Mouse (Mus musculus) hindbrain, embryonic 14.5 days (tissue): ENCODE results near the gene Clic6. TPM values are rescaled to one million over a fixed set of nuclear protein-coding genes. Genes with fewer than 3 reads are reported as not detected.

ENCODE experiments used
- ATAC-seq: fragments of 200-750 bp; cut with Nextera tagmentation; 2 replicates; pipeline ENCODE4 v1.8.0; 2017; ENCODE audit warnings: moderate number of reproducible peaks, mild to moderate bottlenecking, moderate TSS enrichment, moderate library complexity; ENCODE audit not compliant: low FRiP score
- DNase-seq: peaks from one replicate; pipeline ENCODE4 v3.0.0-alpha.2; 2015; ENCODE audit warnings: low spot score
- H3K27ac ChIP-seq: fragments of 300-500 bp; sonication (generic); 2 replicates; pipeline ENCODE4 v1.5.1; 2014; ENCODE audit warnings: mild to moderate bottlenecking, moderate library complexity
- H3K27me3 ChIP-seq: fragments of 300-500 bp; sonication (generic); 2 replicates; pipeline ENCODE4 v1.6.1; 2014; ENCODE audit warnings: mild to moderate bottlenecking, low read length, mixed read lengths; ENCODE audit not compliant: control insufficient read depth, insufficient read depth
- H3K36me3 ChIP-seq: fragments of 300-500 bp; sonication (generic); replicated peaks from 2 replicates; pipeline ENCODE4 v1.6.1; 2014; ENCODE audit not compliant: control insufficient read depth, insufficient read depth
- H3K4me1 ChIP-seq: fragments of 300-500 bp; sonication (generic); replicated peaks from 2 replicates; pipeline ENCODE4 v1.6.1; 2014; ENCODE audit warnings: antibody characterized with exemption, low read length, mixed read lengths; ENCODE audit not compliant: control insufficient read depth, insufficient read depth
- H3K4me2 ChIP-seq: fragments of 300-500 bp; sonication (generic); replicated peaks from 2 replicates; pipeline ENCODE4 v1.6.1; 2014; ENCODE audit warnings: mild to moderate bottlenecking, moderate library complexity
- H3K4me3 ChIP-seq: fragments of 300-500 bp; sonication (generic); replicated peaks from 2 replicates; pipeline ENCODE4 v1.5.1; 2014; ENCODE audit warnings: mild to moderate bottlenecking, low read length
- H3K9ac ChIP-seq: fragments of 300-500 bp; sonication (generic); 2 replicates; pipeline ENCODE4 v1.6.1; 2014
- H3K9me3 ChIP-seq: fragments of 300-500 bp; sonication (generic); 2 replicates; pipeline ENCODE4 v1.6.1; 2016; ENCODE audit warnings: low read length; ENCODE audit not compliant: control insufficient read depth
- WGBS: fragments of 180-500 bp; shearing (Covaris S2); extraction: QIAGEN DNeasy Blood & Tissue Kit; methylation state at CpG from one replicate; pipeline ENCODE4 v1.1.7; 2014; 5-methylcytosine and 5-hydroxymethylcytosine counted together
- polyA plus RNA-seq: library from polyadenylated mRNA; unstranded; fragments of >200 nt; fragmentation: Nextera tagmentation; extraction: Ambion mirVana; gene quantifications from 2 replicates; pipeline ENCODE4 v1.2.1, GENCODE M21; 2014

Gene Clic6
- polyA plus RNA-seq, 1 experiment from 2014 or later, result 9.3 TPM

DNA sequence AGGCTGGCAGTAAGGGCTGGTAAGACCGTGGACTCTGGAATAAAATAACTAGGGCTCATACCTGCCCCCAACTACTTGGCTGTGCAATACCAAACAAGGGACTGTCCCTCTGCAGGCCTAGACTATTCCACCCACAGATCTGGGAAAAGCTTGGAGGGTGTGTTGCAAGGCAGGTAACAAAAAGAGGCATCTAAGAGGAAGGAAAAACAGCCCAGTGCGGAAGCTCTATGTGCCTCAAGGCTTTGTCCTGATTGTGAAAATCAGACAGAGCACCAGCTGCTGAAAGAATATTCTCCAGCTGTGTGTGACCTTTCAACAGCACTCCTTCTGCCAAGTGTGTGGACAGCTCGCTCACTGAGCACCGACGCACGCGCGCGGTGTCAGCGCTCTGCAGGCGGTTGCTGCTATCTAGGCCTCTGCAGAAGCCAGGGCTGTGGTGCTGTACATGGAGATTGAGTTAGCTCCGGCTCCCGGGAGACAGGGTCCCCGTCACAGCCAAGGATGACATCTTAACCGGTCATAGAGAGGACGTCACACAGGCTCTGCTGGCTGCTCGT lies 33.9 kb upstream of the Clic6 start:
- Histone ChIP-seq H3K4me2 (no peak overlapping the region), H3K27ac (0 out of 2 replicates have a peak overlapping the region, but pooled peaks have one; percentile 14), H3K4me1 (no peaks in the 10 kb centered on the region), H3K36me3 (peaks cover 4% of the 10 kb centered on the region; the same call in 1 of the 2 replicates), H3K4me3 (no peak overlapping the region), H3K27me3 (no peaks in the 10 kb centered on the region), H3K9ac (no peak overlapping the region), H3K9me3 (no peaks in the 10 kb centered on the region)
- 81% methylated on average over 17 of the region's 17 CpGs for WGBS
- no peak for ATAC-seq
- no peak for DNase-seq

DNA sequence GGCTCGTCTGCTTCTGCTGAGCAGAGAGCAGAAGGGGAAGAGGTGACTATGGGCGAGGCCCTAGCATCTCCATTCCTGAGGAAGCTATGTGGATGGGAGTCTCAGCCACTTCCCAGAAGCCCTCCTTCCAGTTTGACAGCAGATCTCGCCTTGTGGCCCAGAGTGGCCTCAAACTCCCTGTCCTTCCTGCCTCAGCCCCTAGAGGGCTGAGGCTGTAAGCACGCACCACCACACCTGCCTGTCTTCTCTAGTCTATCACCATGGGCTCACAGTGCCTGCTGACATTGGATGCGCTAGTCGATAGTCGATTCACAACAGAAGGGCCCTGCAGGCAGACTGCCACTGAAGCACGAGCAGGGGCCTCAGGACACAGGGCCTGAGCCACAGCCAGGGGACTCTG lies 32.9 kb upstream of the Clic6 start:
- WGBS, result 58% methylated on average over 8 of the region's 8 CpGs

DNA sequence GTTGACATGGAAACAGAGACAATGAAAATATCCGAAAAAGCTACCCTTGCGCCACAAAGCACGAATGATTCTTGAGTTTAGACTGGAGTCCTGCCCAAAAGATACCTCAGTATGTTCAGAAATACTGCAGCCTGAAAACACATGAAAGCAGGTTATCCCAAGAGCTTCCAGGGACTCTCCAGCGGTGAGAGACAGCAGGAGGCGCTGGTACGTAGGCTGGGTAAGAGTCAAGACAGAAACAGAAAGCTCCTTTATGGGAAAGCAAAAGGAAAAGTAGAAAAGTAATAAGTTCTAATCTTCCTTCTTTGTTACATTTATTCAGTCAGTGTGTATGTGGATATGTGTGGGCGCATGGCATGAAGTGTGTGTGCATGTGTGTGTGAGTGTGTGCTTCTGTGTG lies 31.5 kb upstream of the Clic6 start:
- no peak overlapping the region for H3K9ac ChIP-seq
- ATAC-seq, result no peak
- peaks cover 4% of the 10 kb centered on the region; the same call in 1 of the 2 replicates for H3K4me1 ChIP-seq
- no peaks in the 10 kb centered on the region for H3K27me3 ChIP-seq
- DNase-seq, result no peak
- H3K27ac ChIP-seq, result no peak overlapping the region
- H3K36me3 ChIP-seq, result peaks cover 4% of the 10 kb centered on the region; the same call in 1 of the 2 replicates
- H3K4me2 ChIP-seq, result no peak overlapping the region
- H3K9me3 ChIP-seq, result no peaks in the 10 kb centered on the region
- WGBS, result 88% methylated on average over 7 of the region's 7 CpGs
- H3K4me3 ChIP-seq, result no peak overlapping the region

More for the DNA sequence above, 32.9 kb upstream of the Clic6 start:
- peaks cover 4% of the 10 kb centered on the region; the same call in 1 of the 2 replicates for H3K36me3 ChIP-seq
- H3K27me3 ChIP-seq, result no peaks in the 10 kb centered on the region
- ATAC-seq (no peak), DNase-seq (no peak)
- H3K9ac ChIP-seq, result no peak overlapping the region
- H3K27ac ChIP-seq, result no peak overlapping the region
- H3K4me2 ChIP-seq, result no peak overlapping the region
- H3K4me1 ChIP-seq, result peaks cover 4% of the 10 kb centered on the region; the same call in 1 of the 2 replicates
- H3K9me3 ChIP-seq, result no peaks in the 10 kb centered on the region
- H3K4me3 ChIP-seq, result no peak overlapping the region

DNA sequence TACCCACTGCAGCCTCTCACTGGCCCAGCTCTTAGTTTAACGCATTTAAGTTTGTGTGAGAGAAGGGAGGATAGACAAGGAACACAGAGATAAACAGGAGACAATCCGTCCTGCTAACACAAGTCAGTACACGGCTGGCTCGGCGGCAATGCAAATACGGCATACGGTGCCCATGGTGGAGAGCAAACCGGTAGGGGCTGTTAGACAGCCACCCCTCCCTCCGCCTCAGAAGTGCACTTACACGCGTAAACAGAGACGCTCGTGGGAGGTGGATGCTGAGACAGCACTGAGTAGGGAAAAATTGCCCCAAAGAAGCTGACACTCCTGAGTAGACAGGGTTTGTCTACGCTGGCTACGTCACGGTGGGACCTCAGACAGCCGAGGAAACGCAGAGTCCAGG lies 31.0 kb upstream of the Clic6 start:
- ATAC-seq (no peak), DNase-seq (no peak)
- Histone ChIP-seq H3K36me3 (peaks cover 4% of the 10 kb centered on the region; the same call in 1 of the 2 replicates), H3K4me1 (peaks cover 4% of the 10 kb centered on the region; the same call in 1 of the 2 replicates), H3K9me3 (no peaks in the 10 kb centered on the region), H3K27me3 (no peaks in the 10 kb centered on the region), H3K9ac (no peak overlapping the region), H3K27ac (no peak overlapping the region), H3K4me2 (no peak overlapping the region), H3K4me3 (no peak overlapping the region)
- 90% methylated on average over 18 of the region's 18 CpGs for WGBS

DNA sequence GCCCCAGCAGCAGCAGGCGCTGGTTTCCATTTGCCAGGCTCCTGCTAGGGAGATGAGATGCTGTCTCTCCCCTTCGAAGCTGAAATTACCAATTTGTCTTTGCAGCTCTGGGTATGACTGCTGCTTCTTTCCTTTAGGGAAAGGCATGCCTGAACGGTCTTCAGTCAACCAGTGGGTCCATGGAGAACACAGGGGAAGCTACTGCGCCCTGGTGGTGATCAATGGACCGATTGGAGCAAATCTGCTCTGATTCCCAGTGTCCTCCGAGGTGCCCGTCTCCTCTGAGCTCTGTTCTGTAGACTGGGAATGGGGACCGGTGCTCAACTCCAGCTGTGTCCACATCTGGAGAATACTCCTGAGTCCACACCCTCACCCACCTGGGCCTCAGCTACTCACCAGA lies 30.0 kb upstream of the Clic6 start:
- ATAC-seq (no peak), DNase-seq (no peak)
- Histone ChIP-seq H3K9me3 (no peaks in the 10 kb centered on the region), H3K4me3 (no peak overlapping the region), H3K4me2 (no peak overlapping the region), H3K4me1 (peaks cover 4% of the 10 kb centered on the region; the same call in 1 of the 2 replicates), H3K27ac (no peak overlapping the region), H3K36me3 (peaks cover 4% of the 10 kb centered on the region; the same call in 1 of the 2 replicates), H3K27me3 (no peaks in the 10 kb centered on the region), H3K9ac (no peak overlapping the region)
- WGBS, result 61% methylated on average over 8 of the region's 8 CpGs

- H3K4me2 ChIP-seq, result no peak overlapping the region
- H3K4me3 ChIP-seq, result no peak overlapping the region
- no peak overlapping the region for H3K9ac ChIP-seq
- no peak overlapping the region for H3K27ac ChIP-seq
- H3K36me3 ChIP-seq, result peaks cover 4% of the 10 kb centered on the region; the same call in 1 of the 2 replicates
- H3K27me3 ChIP-seq, result no peaks in the 10 kb centered on the region
- H3K4me1 ChIP-seq, result peaks cover 4% of the 10 kb centered on the region; the same call in 1 of the 2 replicates
- WGBS, result 89% methylated on average over 5 of the region's 5 CpGs
- H3K9me3 ChIP-seq, result no peaks in the 10 kb centered on the region
- DNase-seq, result no peak
- no peak for ATAC-seq
Measured at GRCm38 (mm10) chr16:92455969-92456368, 29.6 kb upstream of the Clic6 start.

DNA sequence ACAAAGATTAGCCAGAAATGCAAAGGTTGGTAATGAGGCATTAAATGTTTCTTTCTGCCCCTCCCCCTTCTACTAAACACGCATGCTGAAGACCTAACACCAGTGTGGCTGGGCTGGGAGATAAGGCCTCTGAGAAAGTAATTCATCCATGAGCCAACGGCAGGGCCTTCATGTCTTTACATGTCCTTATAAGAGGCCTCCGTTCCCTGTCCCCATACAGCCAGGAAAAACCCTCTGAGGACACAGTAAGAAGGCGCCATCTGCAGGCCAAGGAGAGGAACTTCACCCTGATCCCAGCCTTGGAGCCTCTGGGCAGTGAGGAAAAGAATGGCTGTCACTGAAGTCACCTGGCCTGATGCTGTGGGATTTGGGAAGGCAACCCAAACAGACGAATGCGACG lies 27.9 kb upstream of the Clic6 start:
- Histone ChIP-seq H3K4me2 (no peak overlapping the region), H3K36me3 (peaks cover 4% of the 10 kb centered on the region; the same call in 1 of the 2 replicates), H3K27ac (no peak overlapping the region), H3K4me3 (no peak overlapping the region), H3K27me3 (no peaks in the 10 kb centered on the region), H3K4me1 (peaks cover 4% of the 10 kb centered on the region; the same call in 1 of the 2 replicates), H3K9me3 (no peaks in the 10 kb centered on the region), H3K9ac (no peak overlapping the region)
- DNase-seq (peak; percentile 83), ATAC-seq (peak; percentile 27; the same call in 1 of the 2 replicates)
- 19% methylated on average over 7 of the region's 7 CpGs for WGBS

GRCm38 (mm10) chr16:92461412-92461811 lies 24.1 kb upstream of the Clic6 start:
- no peak overlapping the region for H3K9ac ChIP-seq
- no peak overlapping the region for H3K4me3 ChIP-seq
- no peak for ATAC-seq
- no peaks in the 10 kb centered on the region for H3K27me3 ChIP-seq
- H3K9me3 ChIP-seq, result no peaks in the 10 kb centered on the region
- no peak overlapping the region for H3K4me2 ChIP-seq
- peaks cover 27% of the 10 kb centered on the region for H3K4me1 ChIP-seq
- 74% methylated on average over 6 of the region's 6 CpGs for WGBS
- no peak overlapping the region for H3K27ac ChIP-seq
- H3K36me3 ChIP-seq, result no peaks in the 10 kb centered on the region
- no peak for DNase-seq

DNA sequence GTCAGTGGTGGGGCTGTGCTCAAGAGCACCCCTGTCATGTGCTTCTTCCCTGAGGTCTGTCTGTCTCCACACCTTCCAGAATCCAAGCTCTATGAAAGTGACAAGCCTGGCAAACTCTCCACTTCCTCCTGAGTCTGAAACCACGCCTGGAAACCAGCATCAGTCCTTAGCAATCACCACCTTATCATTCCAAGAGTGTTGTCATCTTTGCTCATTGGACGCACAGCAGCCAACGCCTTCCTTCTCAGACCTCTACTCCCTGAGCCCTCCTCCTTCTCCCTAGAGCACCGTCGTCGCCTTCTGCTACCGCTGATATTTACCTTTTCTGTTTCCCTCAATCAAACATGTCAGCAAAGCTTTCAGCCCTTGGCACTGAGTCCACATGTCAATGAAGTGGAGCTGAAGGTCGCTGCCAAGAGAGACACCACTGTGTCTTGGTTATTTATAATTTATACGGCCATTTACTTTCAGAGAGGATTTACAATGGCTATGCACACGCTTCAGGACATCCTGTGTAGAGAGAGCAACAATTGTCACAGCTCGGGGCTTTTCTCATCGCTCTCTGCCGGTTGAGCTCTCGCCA lies 21.1 kb upstream of the Clic6 start:
- H3K4me2 ChIP-seq, result peak overlapping the region; percentile 67
- H3K27ac ChIP-seq, result no peak overlapping the region
- H3K4me3 ChIP-seq, result peak overlapping the region; percentile 72
- H3K27me3 ChIP-seq, result no peaks in the 10 kb centered on the region
- no peaks in the 10 kb centered on the region for H3K36me3 ChIP-seq
- ATAC-seq, result no peak
- H3K9me3 ChIP-seq, result no peaks in the 10 kb centered on the region
- H3K9ac ChIP-seq, result peak overlapping the region; percentile 80
- H3K4me1 ChIP-seq, result peaks cover 22% of the 10 kb centered on the region
- 32% methylated on average over 14 of the region's 14 CpGs for WGBS
- no peak for DNase-seq
